Mouse (Mus musculus): ENCODE measurements around the gene Zfp626.

DNA sequence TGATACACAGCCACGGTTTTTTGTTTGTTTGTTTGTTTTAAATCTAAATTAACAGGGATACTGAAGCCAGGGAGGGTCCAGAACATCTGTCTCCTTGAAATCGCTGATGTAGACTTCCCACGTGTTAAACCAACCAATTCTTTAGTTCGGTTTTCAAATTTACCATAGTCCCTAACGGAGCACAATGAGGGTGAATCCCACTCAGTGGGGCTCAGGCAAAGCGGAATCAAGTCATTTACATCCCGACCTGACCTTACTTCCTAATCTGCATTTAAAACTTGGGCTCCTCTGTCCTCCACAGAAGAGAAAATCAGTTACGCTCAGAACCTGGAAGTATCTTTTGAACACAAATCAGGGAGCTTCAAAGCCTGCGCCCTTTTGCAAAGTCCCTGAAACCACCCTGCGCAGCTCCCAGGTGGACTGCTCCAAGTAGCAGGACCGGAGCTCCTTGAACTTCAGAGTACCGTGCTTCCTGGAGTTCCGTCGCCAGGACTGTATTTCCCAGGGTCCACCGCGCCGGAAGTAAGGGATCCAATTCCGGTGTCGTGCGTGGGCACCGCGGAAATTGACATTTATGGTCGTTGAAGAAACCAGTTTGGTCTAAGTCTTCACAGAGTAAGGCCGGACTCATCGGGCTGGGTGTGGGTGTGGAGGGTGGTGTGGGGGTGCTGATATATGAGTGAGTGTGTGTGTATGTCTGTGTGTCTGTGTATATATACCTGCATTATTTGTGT lies 2.5 kb upstream of the Zfp626 start:
- TF ChIP-seq POLR2A (IDR thresholded peaks at IDR 0.05; ENCODE audit: insufficient read depth, low read depth, low read length) (peak; percentile 50; the same call in 1 of the 2 replicates), CTCF (IDR thresholded peaks at IDR 0.05; ENCODE audit: insufficient read depth, low read depth, low read length) (no peak)
